Mouse (Mus musculus) right cerebral cortex, postnatal 25 days (tissue): ENCODE measurements around the gene Pygl.
"Not testable (repeated sequence)": the region's sequence is repeated elsewhere in the genome, so short reads cannot be mapped to it uniquely, and the experiment has no call there.

Experiments
- DNase-seq: peaks from one replicate; pipeline ENCODE4 v3.0.0; 2022

Pygl gene

DNA sequence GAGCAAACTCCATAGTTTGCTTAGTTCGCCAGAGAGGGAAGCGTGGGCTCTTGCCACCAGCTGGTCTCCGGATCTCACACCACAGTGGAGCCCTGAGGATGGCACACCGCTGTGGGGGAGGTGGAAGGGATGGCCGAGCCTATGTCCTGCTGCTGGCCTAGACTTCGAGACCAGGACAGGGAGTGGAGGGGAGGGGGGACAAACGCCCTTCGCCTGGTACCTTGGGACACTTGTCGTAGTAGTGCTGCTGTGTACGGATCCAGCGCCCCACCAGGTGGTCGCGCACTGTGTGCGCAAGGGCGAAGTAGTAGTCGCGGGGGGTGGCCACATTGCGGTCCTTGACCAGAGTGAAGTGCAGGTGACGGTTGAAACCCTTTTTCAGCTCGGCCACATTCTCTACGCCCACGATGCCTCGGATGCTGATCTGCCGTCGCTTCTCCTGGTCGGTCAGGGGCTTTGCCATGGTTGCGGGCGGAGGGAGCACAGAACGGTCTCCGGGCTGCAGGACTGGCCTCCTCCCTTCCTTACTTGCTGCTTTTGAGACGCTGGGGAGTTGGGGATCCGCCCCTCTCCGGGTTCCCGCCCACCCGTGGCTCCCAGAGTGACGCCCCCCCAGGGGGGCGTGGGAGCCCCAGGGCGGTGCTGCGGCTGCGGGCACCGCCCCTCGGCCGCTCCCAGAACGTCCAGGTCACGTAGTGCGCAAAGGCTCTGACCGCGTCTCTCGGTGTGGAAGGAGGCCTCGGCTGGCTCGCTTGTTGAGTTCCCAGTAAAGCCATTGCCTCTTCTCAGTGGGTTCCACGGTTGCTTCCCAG, 4.0 kb downstream of the Pygl start:
- no peak for DNase-seq

DNA sequence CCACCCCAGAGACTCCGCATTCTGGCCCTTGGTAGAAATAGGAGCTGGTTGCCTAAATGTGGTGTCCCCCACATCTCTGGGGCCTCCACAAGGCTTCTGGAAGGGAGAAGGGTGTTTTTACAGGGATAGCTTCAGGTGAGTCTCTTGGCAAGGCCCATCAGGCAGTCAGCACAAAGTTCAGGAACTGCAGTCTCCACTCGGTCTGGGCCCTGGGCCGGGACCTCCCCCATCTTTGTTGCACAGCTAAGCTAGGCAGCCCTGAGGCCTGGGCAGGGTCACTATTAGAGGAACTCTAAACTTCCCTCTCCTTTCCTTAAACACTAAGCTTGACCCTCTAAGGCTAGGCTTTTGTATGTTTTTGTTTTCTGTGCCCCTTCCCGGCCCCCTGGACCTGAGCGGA, 4.6 kb downstream of the Pygl start:
- DNase-seq: no peak

GRCm38 (mm10) chr12:70223331-70223730, 8.0 kb downstream of the Pygl start:
- no peak for DNase-seq

DNA sequence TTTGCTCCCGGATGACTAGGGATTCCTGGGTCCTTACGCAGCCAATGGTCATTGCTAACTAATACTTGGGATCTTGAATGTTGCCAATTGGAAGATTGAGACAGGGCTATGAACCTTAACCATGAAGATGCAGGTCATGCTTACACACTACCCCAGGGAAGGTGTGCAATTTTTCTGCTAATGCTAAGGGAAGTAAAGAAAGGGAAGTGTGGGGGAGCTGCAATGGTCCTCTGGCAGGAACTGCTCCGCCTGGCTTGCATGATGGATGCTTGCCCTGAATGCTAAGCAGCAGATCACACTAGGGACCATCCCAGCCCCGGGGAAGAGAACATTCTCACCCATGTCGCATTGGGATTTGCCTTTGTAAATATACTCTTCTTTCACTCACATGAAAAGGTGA, 9.9 kb downstream of the Pygl start:
- DNase-seq: no peak

GRCm38 (mm10) chr12:70218795-70219540, 12.3 kb downstream of the Pygl start:
- no peak for DNase-seq

- no peak for DNase-seq
Observed at GRCm38 (mm10) chr12:70216229-70216800, 15.0 kb downstream of the Pygl start.

- no peak for DNase-seq
Observed at GRCm38 (mm10) chr12:70214281-70214680, 17.0 kb downstream of the Pygl start.

GRCm38 (mm10) chr12:70213601-70214000, 17.7 kb downstream of the Pygl start:
- no peak for DNase-seq

DNA sequence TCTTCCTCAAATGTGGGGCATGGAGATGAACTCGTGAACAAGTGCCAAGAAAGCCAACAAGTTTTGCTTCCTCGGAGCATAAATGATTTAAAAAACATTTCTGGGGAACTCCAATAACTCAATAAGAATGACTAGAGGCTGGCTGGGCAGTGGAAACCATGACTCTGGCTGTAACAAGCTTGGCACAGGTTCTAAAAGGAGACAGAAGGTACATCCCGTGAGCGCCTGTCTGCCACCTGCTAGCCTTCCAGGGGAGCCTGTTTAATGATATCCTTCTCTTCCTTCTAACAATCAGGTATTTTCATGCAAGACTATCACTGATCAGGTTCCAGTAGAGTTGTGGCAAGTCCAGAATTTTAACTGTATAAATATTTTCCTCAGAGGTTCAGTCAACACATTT, 18.8 kb downstream of the Pygl start:
- DNase-seq: no peak

DNA sequence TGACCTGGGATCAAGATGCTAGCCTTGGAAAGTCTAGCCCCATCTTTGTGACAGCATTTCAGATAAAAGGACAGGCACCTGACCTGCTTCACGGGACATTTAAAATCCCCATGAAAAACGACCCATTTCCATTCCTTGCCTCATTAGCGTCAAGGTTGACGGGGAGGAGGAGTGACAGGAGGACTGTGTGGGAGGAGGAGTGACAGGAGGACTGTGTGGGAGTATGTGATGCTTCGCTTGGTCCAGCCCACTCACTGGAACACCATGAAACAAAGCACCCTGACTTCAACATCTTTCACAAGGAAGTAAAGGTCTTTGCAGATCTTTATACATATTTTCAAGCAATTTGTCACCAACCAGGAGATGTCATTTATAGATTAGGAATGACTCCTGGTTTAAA, 23.1 kb downstream of the Pygl start:
- no peak for DNase-seq

- no peak for DNase-seq
Observed at GRCm38 (mm10) chr12:70204433-70204832, 26.9 kb downstream of the Pygl start.

- no peak for DNase-seq
Observed at GRCm38 (mm10) chr12:70201926-70202529, 29.3 kb downstream of the Pygl start.

DNA sequence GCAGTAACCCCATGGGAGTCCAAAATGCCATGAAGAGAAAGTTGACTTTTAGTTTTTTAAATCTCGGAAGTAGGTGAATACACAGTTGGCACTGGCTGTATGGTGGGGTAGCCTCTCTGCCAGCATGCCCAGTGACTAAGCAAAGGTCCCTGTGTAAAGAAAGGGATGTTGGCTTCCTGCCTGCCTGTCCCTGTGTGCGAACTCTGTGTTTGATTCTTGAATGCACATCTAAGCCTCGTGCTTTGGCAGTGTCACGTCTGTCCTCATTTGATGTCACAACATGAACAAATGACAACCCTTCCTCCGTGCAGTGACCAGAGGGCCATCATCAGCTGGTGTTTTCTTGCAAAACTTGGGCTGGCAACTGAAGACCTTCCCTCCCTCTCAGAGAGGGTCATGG, 34.9 kb downstream of the Pygl start:
- no peak for DNase-seq

- DNase-seq: no peak
Observed at GRCm38 (mm10) chr12:70195426-70195825, 35.9 kb downstream of the Pygl start.

GRCm38 (mm10) chr12:70192267-70192727, 39.0 kb downstream of the Pygl start:
- DNase-seq: no peak

DNA sequence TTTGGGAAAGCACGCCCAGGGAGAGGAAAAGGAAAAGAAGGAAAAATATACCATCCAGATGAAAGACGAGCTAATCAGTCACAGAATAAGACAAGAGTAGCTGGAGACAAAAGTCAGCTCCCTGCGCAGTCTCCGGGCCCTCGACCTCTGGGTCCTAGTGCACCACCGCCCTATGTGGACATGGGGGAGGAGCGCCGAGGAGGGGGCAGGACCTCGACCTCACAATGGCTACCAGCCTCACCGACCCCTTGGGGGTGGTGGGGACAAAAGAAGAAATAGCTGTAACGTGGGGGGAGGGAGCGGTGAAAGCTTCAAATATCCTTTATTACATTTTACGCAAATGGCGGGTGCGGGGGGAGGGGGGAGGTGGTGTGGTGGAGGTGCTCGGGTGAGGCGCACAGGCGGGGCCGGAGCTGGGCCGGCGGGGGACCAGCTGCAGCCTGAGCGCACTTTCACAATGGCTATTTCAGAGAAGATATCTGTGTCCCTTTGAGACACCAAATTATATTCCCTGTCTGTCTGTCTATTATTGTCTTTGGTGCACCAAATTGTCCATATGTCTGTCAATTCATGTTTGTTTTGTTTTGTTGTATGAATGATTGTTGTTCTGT, 47.0 kb downstream of the Pygl start:
- no peak for DNase-seq

- not testable (repeated sequence) for DNase-seq
Observed at GRCm38 (mm10) chr12:70183507-70183906, 47.8 kb downstream of the Pygl start.

DNA sequence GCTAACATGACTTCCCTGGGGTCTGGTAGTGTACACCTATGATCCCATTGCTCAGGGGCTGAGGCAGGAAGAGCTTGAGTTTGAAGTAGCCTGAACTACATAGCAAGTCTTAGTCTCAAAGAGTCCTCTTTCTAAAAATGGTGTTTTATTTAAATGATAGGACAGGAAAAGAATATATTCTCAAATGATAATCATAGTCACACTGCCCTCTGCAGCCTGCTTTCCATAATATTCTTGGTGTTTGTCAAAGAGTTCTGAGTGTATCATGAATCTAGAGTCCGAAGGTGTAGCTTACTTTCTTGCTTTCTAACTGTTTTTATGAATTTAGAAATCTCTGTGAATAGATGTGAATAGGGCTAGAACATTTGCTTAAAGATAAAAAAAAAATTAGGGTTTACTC, 61.3 kb downstream of the Pygl start:
- no peak for DNase-seq

DNA sequence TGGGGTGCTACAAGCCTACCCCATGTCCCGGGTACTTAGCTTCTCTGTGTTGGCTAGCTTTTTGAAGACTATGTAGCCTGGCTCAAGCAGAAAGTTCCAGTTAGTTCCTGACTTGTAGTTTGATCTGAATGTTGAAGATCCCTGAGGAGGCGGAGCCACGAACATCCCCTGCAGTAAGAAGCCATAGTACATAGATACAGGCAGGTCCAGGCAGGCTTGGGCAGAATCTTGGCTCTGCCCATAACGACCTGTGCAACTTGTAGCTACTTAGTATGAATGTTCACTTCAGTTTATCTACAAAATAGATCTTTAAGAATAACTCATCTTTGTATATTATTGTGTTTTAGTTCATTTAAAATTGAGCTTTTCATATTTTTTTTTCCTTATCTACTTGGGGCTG, 63.3 kb downstream of the Pygl start:
- DNase-seq: no peak

DNA sequence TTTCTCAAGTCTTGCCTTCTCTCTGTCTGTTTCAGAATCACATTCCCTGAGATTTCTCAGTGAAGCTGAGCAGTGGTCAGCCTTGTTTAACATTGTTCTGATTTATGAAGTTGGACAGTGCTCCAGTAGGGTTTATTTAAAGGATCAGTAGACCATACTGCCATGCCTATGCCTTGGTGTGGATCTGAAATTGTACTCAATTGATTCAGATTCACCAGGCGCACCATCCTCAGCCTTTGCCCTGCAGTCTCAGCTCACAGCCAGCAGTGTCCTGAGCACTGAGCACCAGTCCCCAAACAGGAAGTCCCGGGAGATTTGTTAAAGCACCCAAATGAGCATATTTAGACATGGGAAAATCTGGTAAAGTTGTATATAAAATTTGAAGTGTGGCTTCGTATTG, 66.5 kb downstream of the Pygl start:
- DNase-seq: no peak

DNA sequence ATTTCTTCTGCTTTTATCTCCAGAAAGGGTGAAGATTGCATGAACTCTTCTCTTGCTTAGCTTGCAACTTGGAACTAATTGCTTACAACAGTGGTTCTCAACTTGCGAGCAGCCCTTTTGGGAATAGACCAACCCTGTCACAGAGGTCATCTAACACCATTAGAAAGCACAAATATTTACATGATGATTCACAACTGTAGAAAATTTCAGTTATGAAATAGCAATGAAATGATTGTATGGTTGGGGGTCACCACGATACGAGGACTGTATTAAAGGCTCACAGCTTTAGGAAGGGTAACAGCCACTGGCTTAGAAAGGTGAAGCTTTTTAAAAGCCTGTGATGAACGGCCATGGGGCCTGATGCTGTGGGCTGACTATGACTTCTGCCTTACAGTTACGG, 70.2 kb downstream of the Pygl start:
- DNase-seq: no peak

GRCm38 (mm10) chr12:70157292-70158066, 73.8 kb downstream of the Pygl start:
- no peak for DNase-seq
